Mouse (Mus musculus): ENCODE measurements around the gene Noct. TPM values are rescaled to one million over a fixed set of nuclear protein-coding genes. Genes with fewer than 3 reads are reported as not detected.

Noct gene
- polyA plus RNA-seq, 1 experiment from 2014 or later: 15.2 TPM

DNA sequence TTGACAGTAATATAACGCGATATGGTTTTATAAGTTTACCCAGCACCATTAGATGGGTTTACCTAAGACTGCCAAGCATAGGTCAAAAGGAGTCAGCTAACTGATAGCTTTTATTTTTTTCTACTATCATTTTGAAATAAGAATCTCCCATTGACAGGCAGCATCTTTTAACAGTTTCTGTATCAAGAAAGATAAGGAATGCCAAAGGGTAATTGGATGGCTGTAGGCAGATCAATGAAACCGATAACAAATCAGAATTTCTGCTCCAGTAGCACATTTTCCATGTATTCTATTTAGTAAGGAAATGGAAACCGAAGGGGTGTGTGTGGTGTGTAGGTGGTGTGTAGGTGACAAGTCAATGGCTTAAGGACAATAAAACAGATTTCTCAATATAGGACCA is 54.2 kb downstream of the Noct start:
- ATAC-seq (replicated peaks; ENCODE audit: low FRiP score): no peak
- H3K4me3 ChIP-seq (ENCODE audit: low read depth, low read length): no peak overlapping the region

GRCm38 (mm10) chr3:51281727-51282126 is 57.5 kb downstream of the Noct start:
- Histone ChIP-seq H3K27me3 (ENCODE audit: control insufficient read depth, insufficient read depth, low read length) (no peaks in the 10 kb centered on the region), H3K4me1 (replicated peaks; ENCODE audit: control insufficient read depth, insufficient read depth, low read length) (no peaks in the 10 kb centered on the region), H3K4me2 (ENCODE audit: low read depth, low read length, severe bottlenecking) (no peak overlapping the region), H3K9me3 (ENCODE audit: control insufficient read depth, low read length) (no peaks in the 10 kb centered on the region), H3K4me3 (ENCODE audit: low read depth, low read length) (no peak overlapping the region), H3K36me3 (ENCODE audit: control insufficient read depth, insufficient read depth, low read length) (no peaks in the 10 kb centered on the region; the same call in 1 of the 2 replicates), H3K27ac (ENCODE audit: low read depth, low read length) (no peak overlapping the region), H3K9ac (ENCODE audit: low read length) (no peak overlapping the region)
- 98% methylated on average over 4 of the region's 4 CpGs for WGBS
- ATAC-seq (replicated peaks; ENCODE audit: low FRiP score): no peak
- no peak for DNase-seq (ENCODE audit: low spot score)

More for the DNA sequence above, 54.2 kb downstream of the Noct start:
- no peaks in the 10 kb centered on the region for H3K27me3 ChIP-seq (ENCODE audit: control insufficient read depth, insufficient read depth, low read length)
- H3K4me2 ChIP-seq (ENCODE audit: low read depth, low read length, severe bottlenecking): no peak overlapping the region
- H3K36me3 ChIP-seq (ENCODE audit: control insufficient read depth, insufficient read depth, low read length): no peaks in the 10 kb centered on the region
- no peaks in the 10 kb centered on the region for H3K4me1 ChIP-seq (replicated peaks; ENCODE audit: control insufficient read depth, insufficient read depth, low read length)
- H3K27ac ChIP-seq (ENCODE audit: low read depth, low read length): no peak overlapping the region
- WGBS: 78% methylated on average over 4 of the region's 4 CpGs
- no peak for DNase-seq (ENCODE audit: low spot score)
- no peak overlapping the region for H3K9ac ChIP-seq (ENCODE audit: low read length)
- H3K9me3 ChIP-seq (ENCODE audit: control insufficient read depth, low read length): no peaks in the 10 kb centered on the region

DNA sequence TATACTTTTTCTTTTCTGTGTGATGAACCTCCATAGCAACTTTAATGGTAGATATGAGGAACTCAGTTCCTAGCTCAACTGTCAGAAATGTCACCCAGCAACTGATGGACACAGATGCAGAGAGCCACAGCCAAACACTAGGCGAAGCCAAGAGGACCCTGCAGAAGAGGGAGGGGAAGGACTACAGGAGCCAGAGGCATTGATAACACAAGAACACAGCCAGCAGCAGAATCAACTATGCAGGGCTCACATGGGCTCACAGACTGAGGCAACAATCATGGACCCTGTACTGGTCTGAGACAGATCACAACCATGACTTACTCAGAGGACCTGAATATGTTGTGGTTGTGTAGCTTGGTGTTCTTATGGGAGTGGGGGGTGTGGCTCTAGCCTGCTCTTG is 60.1 kb downstream of the Noct start:
- Histone ChIP-seq H3K9me3 (ENCODE audit: control insufficient read depth, low read length) (no peaks in the 10 kb centered on the region), H3K27ac (ENCODE audit: low read depth, low read length) (no peak overlapping the region), H3K36me3 (ENCODE audit: control insufficient read depth, insufficient read depth, low read length) (no peaks in the 10 kb centered on the region; the same call in 1 of the 2 replicates), H3K4me1 (replicated peaks; ENCODE audit: control insufficient read depth, insufficient read depth, low read length) (no peaks in the 10 kb centered on the region), H3K4me3 (ENCODE audit: low read depth, low read length) (no peak overlapping the region), H3K27me3 (ENCODE audit: control insufficient read depth, insufficient read depth, low read length) (no peaks in the 10 kb centered on the region), H3K9ac (ENCODE audit: low read length) (no peak overlapping the region), H3K4me2 (ENCODE audit: low read depth, low read length, severe bottlenecking) (no peak overlapping the region)
- 65% methylated on average over 1 of the region's 1 CpGs for WGBS
- no peak for DNase-seq (ENCODE audit: low spot score)
- ATAC-seq (replicated peaks; ENCODE audit: low FRiP score): no peak

GRCm38 (mm10) chr3:51288880-51289821 is 64.9 kb downstream of the Noct start:
- Histone ChIP-seq H3K27ac (ENCODE audit: low read depth, low read length) (no peak overlapping the region), H3K4me2 (ENCODE audit: low read depth, low read length, severe bottlenecking) (no peak overlapping the region), H3K36me3 (ENCODE audit: control insufficient read depth, insufficient read depth, low read length) (no peaks in the 10 kb centered on the region; the same call in 1 of the 2 replicates), H3K9me3 (ENCODE audit: control insufficient read depth, low read length) (no peaks in the 10 kb centered on the region), H3K4me1 (replicated peaks; ENCODE audit: control insufficient read depth, insufficient read depth, low read length) (no peaks in the 10 kb centered on the region), H3K27me3 (ENCODE audit: control insufficient read depth, insufficient read depth, low read length) (no peaks in the 10 kb centered on the region), H3K4me3 (ENCODE audit: low read depth, low read length) (no peak overlapping the region), H3K9ac (ENCODE audit: low read length) (no peak overlapping the region)
- DNase-seq (ENCODE audit: low spot score) (peak; percentile 86), ATAC-seq (replicated peaks; ENCODE audit: low FRiP score) (peak; percentile 42)
- WGBS: 54% methylated on average over 11 of the region's 11 CpGs

GRCm38 (mm10) chr3:51294251-51294650 is 70.0 kb downstream of the Noct start:
- 36% methylated on average over 2 of the region's 2 CpGs for WGBS
- no peaks in the 10 kb centered on the region for H3K4me1 ChIP-seq (replicated peaks; ENCODE audit: control insufficient read depth, insufficient read depth, low read length)
- H3K27ac ChIP-seq (ENCODE audit: low read depth, low read length): no peak overlapping the region
- H3K27me3 ChIP-seq (ENCODE audit: control insufficient read depth, insufficient read depth, low read length): no peaks in the 10 kb centered on the region
- H3K9ac ChIP-seq (ENCODE audit: low read length): no peak overlapping the region
- H3K4me3 ChIP-seq (ENCODE audit: low read depth, low read length): no peak overlapping the region
- DNase-seq (ENCODE audit: low spot score) (no peak), ATAC-seq (replicated peaks; ENCODE audit: low FRiP score) (no peak)
- H3K9me3 ChIP-seq (ENCODE audit: control insufficient read depth, low read length): no peaks in the 10 kb centered on the region
- no peaks in the 10 kb centered on the region for H3K36me3 ChIP-seq (ENCODE audit: control insufficient read depth, insufficient read depth, low read length)
- H3K4me2 ChIP-seq (ENCODE audit: low read depth, low read length, severe bottlenecking): no peak overlapping the region

DNA sequence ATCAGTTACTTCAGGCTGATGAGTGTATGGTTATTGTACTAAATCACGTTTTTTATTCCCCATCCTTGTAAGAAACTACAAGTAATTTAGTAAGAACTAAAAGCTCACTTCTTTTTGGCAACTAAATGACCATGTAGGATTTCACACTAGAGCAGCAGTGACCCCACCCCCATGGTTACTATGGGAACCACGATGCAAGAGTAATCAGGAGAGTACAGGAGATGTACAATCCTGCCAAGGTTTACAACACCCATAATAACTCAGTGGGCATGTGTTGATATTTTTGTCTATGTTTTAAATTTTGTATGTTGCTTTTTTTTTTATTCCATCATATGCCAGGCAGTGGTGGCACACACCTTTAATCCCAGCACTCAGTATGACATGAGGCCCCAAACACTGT is 71.0 kb downstream of the Noct start:
- no peak for DNase-seq (ENCODE audit: low spot score)
- Histone ChIP-seq H3K9me3 (ENCODE audit: control insufficient read depth, low read length) (no peaks in the 10 kb centered on the region), H3K27ac (ENCODE audit: low read depth, low read length) (no peak overlapping the region), H3K36me3 (ENCODE audit: control insufficient read depth, insufficient read depth, low read length) (no peaks in the 10 kb centered on the region), H3K9ac (ENCODE audit: low read length) (no peak overlapping the region), H3K4me3 (ENCODE audit: low read depth, low read length) (no peak overlapping the region), H3K4me2 (ENCODE audit: low read depth, low read length, severe bottlenecking) (no peak overlapping the region), H3K27me3 (ENCODE audit: control insufficient read depth, insufficient read depth, low read length) (no peaks in the 10 kb centered on the region), H3K4me1 (replicated peaks; ENCODE audit: control insufficient read depth, insufficient read depth, low read length) (no peaks in the 10 kb centered on the region)
- WGBS: 71% methylated on average over 2 of the region's 2 CpGs
- ATAC-seq (replicated peaks; ENCODE audit: low FRiP score): no peak

DNA sequence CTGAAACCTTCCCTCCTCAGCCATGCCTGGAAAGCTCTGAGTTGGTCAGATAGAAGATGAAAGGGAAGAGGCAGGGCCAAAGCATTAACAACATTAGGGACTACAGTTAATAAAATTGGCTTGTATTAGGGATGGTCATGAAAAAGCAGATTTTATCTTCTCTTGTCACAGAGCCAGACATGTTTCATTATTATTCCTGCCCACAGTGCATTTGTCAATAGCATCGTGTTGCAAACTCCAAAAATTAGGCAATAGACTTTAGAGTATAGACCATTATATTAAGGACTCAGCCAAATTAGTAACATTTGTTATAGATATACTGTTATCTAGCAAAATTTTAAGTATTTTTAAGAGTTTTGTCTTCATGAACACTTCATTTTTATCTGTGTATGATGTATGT is 72.5 kb downstream of the Noct start:
- no peak for ATAC-seq (replicated peaks; ENCODE audit: low FRiP score)
- no peak overlapping the region for H3K4me2 ChIP-seq (ENCODE audit: low read depth, low read length, severe bottlenecking)
- H3K4me3 ChIP-seq (ENCODE audit: low read depth, low read length): no peak overlapping the region
- WGBS: 83% methylated on average over 1 of the region's 1 CpGs
- no peak for DNase-seq (ENCODE audit: low spot score)
- H3K9me3 ChIP-seq (ENCODE audit: control insufficient read depth, low read length): no peaks in the 10 kb centered on the region
- no peaks in the 10 kb centered on the region for H3K27me3 ChIP-seq (ENCODE audit: control insufficient read depth, insufficient read depth, low read length)
- H3K4me1 ChIP-seq (replicated peaks; ENCODE audit: control insufficient read depth, insufficient read depth, low read length): no peaks in the 10 kb centered on the region
- no peak overlapping the region for H3K9ac ChIP-seq (ENCODE audit: low read length)
- H3K36me3 ChIP-seq (ENCODE audit: control insufficient read depth, insufficient read depth, low read length): no peaks in the 10 kb centered on the region
- no peak overlapping the region for H3K27ac ChIP-seq (ENCODE audit: low read depth, low read length)
